Mouse (Mus musculus): Measurements from ENCODE around the gene Ush1g. TPM values are rescaled to one million over a fixed set of nuclear protein-coding genes. Genes with fewer than 3 reads are reported as not detected.

Ush1g gene
- total and polyA plus RNA-seq, 3 experiments, result not detected

DNA sequence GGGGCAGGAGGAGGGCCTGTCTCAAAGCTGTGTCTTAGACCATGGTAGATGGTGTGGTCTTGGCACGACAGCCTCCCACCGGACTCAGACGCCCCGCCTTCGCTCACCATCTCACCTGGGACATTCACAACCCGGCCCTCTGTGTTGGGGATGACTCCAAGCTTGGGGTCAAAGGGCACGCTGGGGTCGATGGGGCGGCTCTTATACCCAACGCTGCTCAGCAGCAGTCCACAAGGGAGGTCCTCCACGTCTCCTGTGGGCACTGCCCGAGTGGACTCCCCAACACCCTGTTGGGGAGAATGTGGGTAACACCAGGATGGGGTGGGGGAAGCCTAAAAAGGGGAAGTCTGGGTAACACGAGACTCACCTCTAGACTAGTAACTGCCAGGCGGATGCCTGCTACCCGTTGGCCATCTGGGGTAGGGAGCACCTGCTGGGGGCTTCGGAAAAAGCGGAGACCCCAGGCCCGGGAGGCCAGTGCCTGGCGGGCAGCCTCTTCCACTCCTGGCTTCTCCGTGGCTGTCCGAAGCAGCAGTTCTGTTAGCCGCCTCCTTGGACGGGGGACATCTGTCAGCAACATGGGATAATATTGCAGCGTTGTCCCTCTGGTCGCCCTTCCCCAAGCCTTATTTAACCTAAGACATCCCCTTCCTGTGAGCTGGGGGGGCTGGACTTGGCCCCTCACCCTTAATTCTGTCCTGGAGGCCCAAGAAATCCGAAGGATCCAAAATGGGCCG is 52.3 kb downstream of the Ush1g start:
- Histone ChIP-seq H3K9me3 (replicated peaks; ENCODE audit: insufficient read depth, low read length) (no peaks in the 10 kb centered on the region), H3K9ac (ENCODE audit: control insufficient read depth, low read depth, low read length, poor library complexity, severe bottlenecking) (no peak overlapping the region), H3K79me2 (ENCODE audit: control insufficient read depth, insufficient read depth, low read length, poor library complexity) (no peaks in the 10 kb centered on the region), H3K4me3 (ENCODE audit: control insufficient read depth in 1 of 2, insufficient read depth in 1 of 2, low read depth in 2 of 2, low read length in 2 of 2) (no peak overlapping the region), H3K4me1 (ENCODE audit: control insufficient read depth in 1 of 2, insufficient read depth in 2 of 2, low read length in 2 of 2) (no peaks in the 10 kb centered on the region), H3K27ac (ENCODE audit: control insufficient read depth, low read depth, low read length) (no peak overlapping the region), H3K27me3 (ENCODE audit: control insufficient read depth in 1 of 2, insufficient read depth in 2 of 2, low read length in 2 of 2) (no peaks in the 10 kb centered on the region), H3K36me3 (ENCODE audit: control insufficient read depth in 1 of 2, insufficient read depth in 2 of 2, low read length in 2 of 2) (no peaks in the 10 kb centered on the region; a peak in 1 of 4 replicates)
- TF ChIP-seq TBP (IDR thresholded peaks at IDR 0.05; ENCODE audit: low read depth, low read length) (no peak), ZKSCAN1 (IDR thresholded peaks at IDR 0.05; ENCODE audit: low read depth, low read length) (no peak), BHLHE40 (IDR thresholded peaks at IDR 0.05; ENCODE audit: borderline replicate concordance, low read depth, low read length) (no peak), USF1 (IDR thresholded peaks at IDR 0.05; ENCODE audit: low read depth, low read length) (no peak)
- no peak for DNase-seq (ENCODE audit: low read depth, low spot score)

DNA sequence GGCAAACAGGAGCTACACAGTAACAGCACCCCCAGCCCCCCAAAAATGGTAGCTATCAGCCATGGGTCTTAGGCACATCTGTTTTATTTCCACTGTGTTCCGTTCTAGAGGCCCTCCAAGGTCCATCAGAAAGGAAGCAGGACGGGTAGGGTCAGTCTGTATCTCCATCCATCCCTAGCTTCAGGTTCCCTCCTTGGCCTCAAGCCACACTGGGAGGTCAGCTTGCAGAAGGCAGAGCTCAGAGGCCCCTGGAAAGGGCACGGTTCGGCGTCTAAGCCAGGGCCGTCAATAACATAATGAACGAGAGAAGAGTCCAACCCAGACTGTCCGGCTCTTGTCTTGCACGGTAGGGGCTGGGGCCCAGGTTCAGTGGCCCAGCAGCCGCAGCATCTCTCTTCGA is 53.9 kb downstream of the Ush1g start:
- H3K4me3 ChIP-seq (ENCODE audit: control insufficient read depth in 1 of 2, insufficient read depth in 1 of 2, low read depth in 2 of 2, low read length in 2 of 2), result no peak overlapping the region
- DNase-seq (ENCODE audit: low read depth, low spot score), result no peak

DNA sequence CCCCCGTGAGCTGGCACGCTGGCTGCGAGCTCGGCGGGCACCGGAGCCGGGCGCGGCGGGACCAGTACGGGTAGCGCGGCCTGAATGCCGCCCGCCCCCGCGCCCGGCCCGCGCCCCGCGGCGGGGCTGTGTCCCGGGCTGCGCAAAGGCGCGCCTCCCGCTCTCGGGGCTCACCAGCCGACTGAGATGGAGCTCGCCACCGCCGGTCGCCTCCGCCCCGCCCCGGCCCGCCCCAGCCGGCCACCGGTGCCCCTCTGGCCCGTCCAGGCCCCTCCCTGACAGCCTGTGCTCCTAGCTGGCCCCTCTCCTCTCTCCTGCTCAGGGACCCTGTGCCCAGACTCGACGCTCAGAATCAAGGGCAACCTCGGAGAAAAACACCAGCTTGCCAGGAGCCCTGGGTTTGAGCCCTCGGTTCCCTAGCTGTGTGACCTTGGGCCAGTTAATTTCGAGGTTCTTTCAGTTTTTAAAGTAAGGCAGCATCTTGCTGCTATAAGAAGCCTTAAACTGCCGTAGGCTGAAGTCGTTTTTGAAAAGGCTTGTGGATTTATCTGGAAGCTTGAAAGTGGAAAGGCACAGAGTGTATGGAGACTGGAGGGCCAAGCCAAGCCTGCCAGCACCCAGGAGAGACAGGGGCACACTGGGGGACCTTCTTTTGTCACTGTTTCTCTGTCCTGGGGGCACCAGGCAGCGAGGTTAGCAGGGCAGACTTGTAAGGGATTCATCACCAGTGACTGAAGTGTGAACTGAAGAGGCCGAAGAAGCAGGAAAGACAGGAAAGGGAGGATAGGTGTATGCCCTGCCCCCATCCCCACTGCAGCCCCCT is 54.6 kb downstream of the Ush1g start, which contains the start of gene Grin2c:
Gene Grin2c, minus strand, starts transcription at position 183 of the 823 bp plus-strand sequence.
- H3K36me3 ChIP-seq (ENCODE audit: control insufficient read depth in 1 of 2, insufficient read depth in 2 of 2, low read length in 2 of 2), result no peaks in the 10 kb centered on the region; a peak in 1 of 4 replicates
- H3K9me3 ChIP-seq (replicated peaks; ENCODE audit: insufficient read depth, low read length), result no peaks in the 10 kb centered on the region
- no peak within 1 kb of the TSS for H3K27ac ChIP-seq (ENCODE audit: control insufficient read depth, low read depth, low read length)
- H3K27me3 ChIP-seq (ENCODE audit: control insufficient read depth in 1 of 2, insufficient read depth in 2 of 2, low read length in 2 of 2), result peaks cover 0 to 2% of the 10 kb centered on the region in 2 experiments; a peak in 1 of 4 replicates
- no peak for DNase-seq (ENCODE audit: low read depth, low spot score)
- H3K4me3 ChIP-seq (ENCODE audit: control insufficient read depth in 1 of 2, insufficient read depth in 1 of 2, low read depth in 2 of 2, low read length in 2 of 2), result no peak within 1 kb of the TSS
- no peaks in the 10 kb centered on the region for H3K79me2 ChIP-seq (ENCODE audit: control insufficient read depth, insufficient read depth, low read length, poor library complexity)
- no peaks in the 10 kb centered on the region for H3K4me1 ChIP-seq (ENCODE audit: control insufficient read depth in 1 of 2, insufficient read depth in 2 of 2, low read length in 2 of 2)
- no peak within 1 kb of the TSS for H3K9ac ChIP-seq (ENCODE audit: control insufficient read depth, low read depth, low read length, poor library complexity, severe bottlenecking)
- TF ChIP-seq CTCF (IDR thresholded peaks at IDR 0.05 in 2 of 3, conservative IDR thresholded peaks at IDR 0.05 in 1 of 3; ENCODE audit: control insufficient read depth in 1 of 3, insufficient read depth in 1 of 3, low read depth in 2 of 3, low read length in 3 of 3, poor library complexity in 1 of 3, severe bottlenecking in 1 of 3) (no peak), ZC3H11A (IDR thresholded peaks at IDR 0.05; ENCODE audit: low read depth, low read length) (no peak), MAFK (IDR thresholded peaks at IDR 0.05; ENCODE audit: borderline replicate concordance, low read depth, low read length) (no peak), TCF12 (IDR thresholded peaks at IDR 0.05; ENCODE audit: low read depth, low read length) (no peak), MYC (IDR thresholded peaks at IDR 0.05; ENCODE audit: low read depth, low read length) (no peak), ETS1 (IDR thresholded peaks at IDR 0.05; ENCODE audit: low read depth, low read length) (no peak), BHLHE40 (IDR thresholded peaks at IDR 0.05; ENCODE audit: borderline replicate concordance, low read depth, low read length) (no peak), CHD1 (IDR thresholded peaks at IDR 0.05; ENCODE audit: low read depth, low read length) (no peak), MXI1 (IDR thresholded peaks at IDR 0.05; ENCODE audit: low read depth, low read length) (no peak), NRF1 (IDR thresholded peaks at IDR 0.05; ENCODE audit: insufficient read depth, low read depth, low read length, poor library complexity, severe bottlenecking) (no peak), POLR2AphosphoS5 (IDR thresholded peaks at IDR 0.05; ENCODE audit: borderline replicate concordance, low read depth, low read length) (no peak), E2F4 (IDR thresholded peaks at IDR 0.05; ENCODE audit: borderline replicate concordance, low read depth, low read length) (no peak), TAL1 (IDR thresholded peaks at IDR 0.05; ENCODE audit: low read length) (no peak), EP300 (IDR thresholded peaks at IDR 0.05; ENCODE audit: low read depth in 1 of 2, low read length in 2 of 2) (no peak)

More for the DNA sequence above, 53.9 kb downstream of the Ush1g start:
- TF ChIP-seq SIN3A (IDR thresholded peaks at IDR 0.05; ENCODE audit: low read length) (no peak), MYC (IDR thresholded peaks at IDR 0.05; ENCODE audit: low read depth, low read length) (no peak), ZKSCAN1 (IDR thresholded peaks at IDR 0.05; ENCODE audit: low read depth, low read length) (no peak), SMC3 (IDR thresholded peaks at IDR 0.05; ENCODE audit: low read depth, low read length) (no peak), HCFC1 (IDR thresholded peaks at IDR 0.05; ENCODE audit: low read depth, low read length) (no peak), MEF2A (IDR thresholded peaks at IDR 0.05; ENCODE audit: extremely low read depth, insufficient replicate concordance, low read depth, low read length, poor library complexity, severe bottlenecking) (no peak), CHD1 (IDR thresholded peaks at IDR 0.05; ENCODE audit: low read depth, low read length) (no peak), RCOR1 (IDR thresholded peaks at IDR 0.05; ENCODE audit: low read depth, low read length) (no peak), KAT2A (conservative IDR thresholded peaks at IDR 0.05; ENCODE audit: low read depth, low read length) (no peak), NELFE (IDR thresholded peaks at IDR 0.05; ENCODE audit: low read depth, low read length) (no peak), MXI1 (IDR thresholded peaks at IDR 0.05; ENCODE audit: low read depth, low read length) (no peak), TAL1 (IDR thresholded peaks at IDR 0.05; ENCODE audit: low read length) (no peak), CHD2 (IDR thresholded peaks at IDR 0.05; ENCODE audit: low read length) (no peak), E2F4 (IDR thresholded peaks at IDR 0.05; ENCODE audit: borderline replicate concordance, low read depth, low read length) (no peak), ETS1 (IDR thresholded peaks at IDR 0.05; ENCODE audit: low read depth, low read length) (no peak), ZC3H11A (IDR thresholded peaks at IDR 0.05; ENCODE audit: low read depth, low read length) (no peak), MAX (IDR thresholded peaks at IDR 0.05; ENCODE audit: low read length) (no peak)
- no peak overlapping the region for H3K9ac ChIP-seq (ENCODE audit: control insufficient read depth, low read depth, low read length, poor library complexity, severe bottlenecking)
- H3K27me3 ChIP-seq (ENCODE audit: control insufficient read depth in 1 of 2, insufficient read depth in 2 of 2, low read length in 2 of 2), result peaks cover 0 to 2% of the 10 kb centered on the region in 2 experiments; a peak in 1 of 4 replicates
- no peaks in the 10 kb centered on the region for H3K79me2 ChIP-seq (ENCODE audit: control insufficient read depth, insufficient read depth, low read length, poor library complexity)
- no peaks in the 10 kb centered on the region; a peak in 1 of 4 replicates for H3K36me3 ChIP-seq (ENCODE audit: control insufficient read depth in 1 of 2, insufficient read depth in 2 of 2, low read length in 2 of 2)
- no peaks in the 10 kb centered on the region for H3K9me3 ChIP-seq (replicated peaks; ENCODE audit: insufficient read depth, low read length)
- no peak overlapping the region for H3K27ac ChIP-seq (ENCODE audit: control insufficient read depth, low read depth, low read length)
- no peaks in the 10 kb centered on the region for H3K4me1 ChIP-seq (ENCODE audit: control insufficient read depth in 1 of 2, insufficient read depth in 2 of 2, low read length in 2 of 2)

Measured in MEL (cell line).